Mouse (Mus musculus) A20 (cell line): ENCODE results near the gene Srp72.

Experiments used
- DNase-seq: peaks from one replicate; pipeline ENCODE4 v3.0.0-alpha.2; 2011; ENCODE audit warnings: low read depth, low spot score

The Srp72 gene

GRCm38 (mm10) chr5:76974554-76975285 is at the start of gene Srp72:
Gene Srp72 (plus strand): TSS chr5:76974683.
- peak; percentile 88 for DNase-seq

- DNase-seq: no peak
Observed at GRCm38 (mm10) chr5:76928124-76928832, 46.2 kb upstream of the Srp72 start.

- DNase-seq: no peak
Observed at GRCm38 (mm10) chr5:76929180-76929877, 45.2 kb upstream of the Srp72 start.

GRCm38 (mm10) chr5:76939717-76940116 is 34.8 kb upstream of the Srp72 start:
- DNase-seq: no peak

GRCm38 (mm10) chr5:76941975-76942374 is 32.5 kb upstream of the Srp72 start:
- no peak for DNase-seq

- no peak for DNase-seq
Observed at GRCm38 (mm10) chr5:76942505-76942904, 32.0 kb upstream of the Srp72 start.

GRCm38 (mm10) chr5:76944965-76945677 is 29.4 kb upstream of the Srp72 start:
- DNase-seq: no peak

- DNase-seq: no peak
Observed at GRCm38 (mm10) chr5:76945678-76946033, 28.8 kb upstream of the Srp72 start.

- DNase-seq: no peak
Observed at GRCm38 (mm10) chr5:76947142-76947541, 27.3 kb upstream of the Srp72 start.

- no peak for DNase-seq
Observed at GRCm38 (mm10) chr5:76947758-76948157, 26.7 kb upstream of the Srp72 start.

GRCm38 (mm10) chr5:76950343-76951105 is 24.0 kb upstream of the Srp72 start:
- DNase-seq: no peak

GRCm38 (mm10) chr5:76951106-76952027 is 23.1 kb upstream of the Srp72 start, which contains the start of the genes Paics and Ppat:
Gene Paics (plus strand): TSS chr5:76951307.
Gene Ppat (minus strand): TSS chr5:76951578.
- peak; percentile 100 for DNase-seq

GRCm38 (mm10) chr5:76952112-76953040 is 22.1 kb upstream of the Srp72 start:
- DNase-seq: peak; percentile 65

GRCm38 (mm10) chr5:76953794-76954193 is 20.7 kb upstream of the Srp72 start:
- no peak for DNase-seq

GRCm38 (mm10) chr5:76954271-76954900 is 20.1 kb upstream of the Srp72 start:
- peak; percentile 79 for DNase-seq

GRCm38 (mm10) chr5:76955474-76955873 is 19.0 kb upstream of the Srp72 start:
- DNase-seq: no peak

GRCm38 (mm10) chr5:76957954-76958353 is 16.5 kb upstream of the Srp72 start:
- no peak for DNase-seq

GRCm38 (mm10) chr5:76959587-76959986 is 14.9 kb upstream of the Srp72 start:
- no peak for DNase-seq
